Mouse (Mus musculus) MEL (cell line): ENCODE data around the gene Cmss1. TPM values are rescaled to one million over a fixed set of nuclear protein-coding genes. Genes with fewer than 3 reads are reported as not detected.

Experiments used
- DNase-seq: peaks from one replicate; pipeline ENCODE4 v3.0.0; 2011; ENCODE audit warnings: low read depth, low spot score
- H3K27ac ChIP-seq: 2 replicates; pipeline ENCODE4 v1.5.1; 2012; ENCODE audit warnings: low read depth, mild to moderate bottlenecking, control low read depth, low read length, moderate library complexity; ENCODE audit not compliant: control insufficient read depth
- H3K27me3 ChIP-seq, 2 experiments: fragments of 150-350 bp in 1 of 2; sonication (generic) in 1 of 2; 2 replicates each; pipeline ENCODE4 v1.6.1; 2012; ENCODE audit warnings: low read length in 2 of 2, mild to moderate bottlenecking in 2 of 2, improper control_type of control experiment in 1 of 2, moderate library complexity in 1 of 2; ENCODE audit not compliant: insufficient read depth in 2 of 2, control insufficient read depth in 1 of 2
- H3K36me3 ChIP-seq, 2 experiments: 2 replicates each; pipeline ENCODE4 v1.6.1; 2012 to 2014; ENCODE audit warnings: low read length in 2 of 2, improper control_type of control experiment in 1 of 2, inconsistent platforms in 1 of 2, mild to moderate bottlenecking in 1 of 2; ENCODE audit not compliant: insufficient read depth in 2 of 2, control insufficient read depth in 1 of 2
- H3K4me1 ChIP-seq, 2 experiments: fragments of 150-350 bp in 1 of 2; sonication (generic) in 1 of 2; 2 replicates each; pipeline ENCODE4 v1.6.1; 2012; ENCODE audit warnings: low read length in 2 of 2, improper control_type of control experiment in 1 of 2, mild to moderate bottlenecking in 1 of 2; ENCODE audit not compliant: insufficient read depth in 2 of 2, control insufficient read depth in 1 of 2
- H3K4me3 ChIP-seq, 2 experiments: fragments of 150-350 bp in 1 of 2; sonication (generic) in 1 of 2; 2 replicates each; pipeline ENCODE4 v1.5.1; 2012; ENCODE audit warnings: low read depth in 2 of 2, low read length in 2 of 2, mild to moderate bottlenecking in 2 of 2, moderate library complexity in 2 of 2, control low read depth in 1 of 2, improper control_type of control experiment in 1 of 2; ENCODE audit not compliant: control insufficient read depth in 1 of 2, insufficient read depth in 1 of 2
- H3K79me2 ChIP-seq: 2 replicates; pipeline ENCODE4 v1.6.1; 2012; ENCODE audit warnings: mild to moderate bottlenecking, low read length, moderate library complexity; ENCODE audit not compliant: control insufficient read depth, poor library complexity, insufficient read depth
- H3K9ac ChIP-seq: 2 replicates; pipeline ENCODE4 v1.6.1; 2012; ENCODE audit warnings: low read depth, mild to moderate bottlenecking, control low read depth, low read length, moderate library complexity; ENCODE audit not compliant: control insufficient read depth, poor library complexity, severe bottlenecking
- H3K9me3 ChIP-seq: fragments of 150-350 bp; sonication (generic); replicated peaks from 2 replicates; pipeline ENCODE4 v1.6.1; 2012; ENCODE audit warnings: mild to moderate bottlenecking, low read length, improper control_type of control experiment, moderate library complexity; ENCODE audit not compliant: insufficient read depth
- CHD2 ChIP-seq: IDR thresholded peaks from 2 replicates; pipeline ENCODE4 v1.6.1; 2011; ENCODE audit warnings: low read length, improper control_type of control experiment
- E2F4 ChIP-seq: IDR thresholded peaks from 2 replicates; pipeline ENCODE4 v1.6.1; 2011; ENCODE audit warnings: low read depth, low read length, improper control_type of control experiment, borderline replicate concordance
- ELF1 ChIP-seq: IDR thresholded peaks from 2 replicates; pipeline ENCODE4 v1.6.1; 2014; ENCODE audit warnings: low read depth, mild to moderate bottlenecking, inconsistent platforms, low read length, improper control_type of control experiment, moderate library complexity
- EP300 ChIP-seq, 2 experiments: IDR thresholded peaks; 2 replicates each; pipeline ENCODE4 v1.6.1; 2011; ENCODE audit warnings: improper control_type of control experiment in 2 of 2, low read length in 2 of 2, low read depth in 1 of 2, mild to moderate bottlenecking in 1 of 2
- ETS1 ChIP-seq: IDR thresholded peaks from 2 replicates; pipeline ENCODE4 v1.6.1; 2012; ENCODE audit warnings: low read depth, mild to moderate bottlenecking, inconsistent platforms, low read length, improper control_type of control experiment, moderate library complexity
- GATA1 ChIP-seq: IDR thresholded peaks from 2 replicates; pipeline ENCODE4 v1.6.1; 2011; ENCODE audit warnings: low read depth, low read length, improper control_type of control experiment
- HCFC1 ChIP-seq: IDR thresholded peaks from 2 replicates; pipeline ENCODE4 v1.6.1; 2012; ENCODE audit warnings: low read depth, mild to moderate bottlenecking, inconsistent platforms, low read length, improper control_type of control experiment, moderate library complexity
- JUND ChIP-seq: IDR thresholded peaks from 2 replicates; pipeline ENCODE4 v1.6.1; 2011; ENCODE audit warnings: low read depth, mild to moderate bottlenecking, improper control_type of control experiment, low read length
- MAFK ChIP-seq: IDR thresholded peaks from 2 replicates; pipeline ENCODE4 v1.6.1; 2011; ENCODE audit warnings: low read depth, mild to moderate bottlenecking, low read length, improper control_type of control experiment, borderline replicate concordance
- MAX ChIP-seq: IDR thresholded peaks from 2 replicates; pipeline ENCODE4 v1.6.1; 2011; ENCODE audit warnings: low read length, improper control_type of control experiment
- MAZ ChIP-seq: IDR thresholded peaks from 2 replicates; pipeline ENCODE4 v1.6.1; 2012; ENCODE audit warnings: low read depth, mild to moderate bottlenecking, inconsistent platforms, low read length, improper control_type of control experiment
- MEF2A ChIP-seq: IDR thresholded peaks from 2 replicates; pipeline ENCODE4 v1.6.1; 2014; ENCODE audit warnings: low read depth, mild to moderate bottlenecking, inconsistent platforms, low read length, improper control_type of control experiment; ENCODE audit not compliant: poor library complexity, insufficient replicate concordance, severe bottlenecking; ENCODE audit errors: extremely low read depth
- MXI1 ChIP-seq: IDR thresholded peaks from 2 replicates; pipeline ENCODE4 v1.6.1; 2011; ENCODE audit warnings: mild to moderate bottlenecking, low read depth, low read length, improper control_type of control experiment
- MYB ChIP-seq: IDR thresholded peaks from 2 replicates; pipeline ENCODE4 v1.6.1; 2011; ENCODE audit warnings: mild to moderate bottlenecking, low read depth, low read length, improper control_type of control experiment
- MYC ChIP-seq: IDR thresholded peaks from 2 replicates; pipeline ENCODE4 v1.6.1; 2011; ENCODE audit warnings: low read depth, mild to moderate bottlenecking, low read length, improper control_type of control experiment, moderate library complexity
- NRF1 ChIP-seq: IDR thresholded peaks from 2 replicates; pipeline ENCODE4 v1.6.1; 2014; ENCODE audit warnings: low read depth, mild to moderate bottlenecking, inconsistent platforms, low read length, improper control_type of control experiment, moderate library complexity; ENCODE audit not compliant: poor library complexity, insufficient read depth, severe bottlenecking
- POLR2AphosphoS2 ChIP-seq: IDR thresholded peaks from 2 replicates; pipeline ENCODE4 v1.6.1; 2011; ENCODE audit warnings: low read length, improper control_type of control experiment
- POLR2AphosphoS5 ChIP-seq: IDR thresholded peaks from 2 replicates; pipeline ENCODE4 v1.6.1; 2012; ENCODE audit warnings: low read depth, borderline replicate concordance, mild to moderate bottlenecking, inconsistent platforms, low read length, moderate library complexity, mixed read lengths
- RAD21 ChIP-seq: IDR thresholded peaks from 2 replicates; pipeline ENCODE4 v1.6.1; 2011; ENCODE audit warnings: mild to moderate bottlenecking, low read depth, low read length, improper control_type of control experiment
- TBP ChIP-seq: IDR thresholded peaks from 2 replicates; pipeline ENCODE4 v1.8.0; 2011; ENCODE audit warnings: low read depth, low read length, improper control_type of control experiment
- TCF12 ChIP-seq: IDR thresholded peaks from 2 replicates; pipeline ENCODE4 v1.6.1; 2014; ENCODE audit warnings: low read depth, mild to moderate bottlenecking, inconsistent platforms, low read length, improper control_type of control experiment, moderate library complexity
- USF2 ChIP-seq, 2 experiments: IDR thresholded peaks; 2 replicates each; pipeline ENCODE4 v1.6.1; 2011 to 2012; ENCODE audit warnings: improper control_type of control experiment in 2 of 2, low read length in 2 of 2, borderline replicate concordance in 1 of 2, inconsistent platforms in 1 of 2, low read depth in 1 of 2, mild to moderate bottlenecking in 1 of 2; ENCODE audit not compliant: insufficient read depth in 1 of 2
- ZC3H11A ChIP-seq: IDR thresholded peaks from 2 replicates; pipeline ENCODE4 v1.6.1; 2012; ENCODE audit warnings: low read depth, mild to moderate bottlenecking, inconsistent platforms, low read length, improper control_type of control experiment
- ZKSCAN1 ChIP-seq: IDR thresholded peaks from 2 replicates; pipeline ENCODE4 v1.6.1; 2012; ENCODE audit warnings: low read depth, mild to moderate bottlenecking, inconsistent platforms, low read length, improper control_type of control experiment, moderate library complexity
- ZMIZ1 ChIP-seq: IDR thresholded peaks from 2 replicates; pipeline ENCODE4 v1.6.1; 2012; ENCODE audit warnings: low read depth, mild to moderate bottlenecking, inconsistent platforms, low read length, improper control_type of control experiment, moderate library complexity
- ZNF384 ChIP-seq: IDR thresholded peaks from 2 replicates; pipeline ENCODE4 v1.6.1; 2012; ENCODE audit warnings: low read depth, mild to moderate bottlenecking, inconsistent platforms, low read length, improper control_type of control experiment
- polyA plus RNA-seq, 2 experiments: library from polyadenylated mRNA; stranded (reverse) in 1 of 2; unstranded in 1 of 2; fragments of >175 nt in 1 of 2; fragments of >200 nt in 1 of 2; gene quantifications; 2 replicates each; pipeline versions ENCODE4 v1.2.1 to v1.2.4; 2012; ENCODE audit warnings: low replicate concordance in 2 of 2, low read depth in 1 of 2; ENCODE audit not compliant: insufficient read length in 2 of 2, insufficient read depth in 1 of 2, missing spikeins in 1 of 2
- total RNA-seq: library from RNA; depleted of rRNA; stranded (reverse); fragments of 300-350 nt; gene quantifications from 2 replicates; pipeline ENCODE4 v1.2.3, GENCODE M21; 2012

Gene Cmss1
- total and polyA plus RNA-seq, 3 experiments, result 80.9 to 94.7 TPM; not detected in 1

GRCm38 (mm10) chr16:57281417-57281816 lies 325.2 kb downstream of the Cmss1 start:
- H3K4me3 ChIP-seq, result no peak overlapping the region
- TF ChIP-seq POLR2AphosphoS2 (no peak), ZKSCAN1 (no peak), JUND (no peak), TBP (no peak), TCF12 (no peak), MXI1 (no peak), GATA1 (no peak), ZC3H11A (no peak), NRF1 (no peak)
- TF ChIP-seq, all 39 proteins: peak for 0
- peaks cover 0 to 13% of the 10 kb centered on the region in 2 experiments; a peak in 2 of 4 replicates for H3K36me3 ChIP-seq

GRCm38 (mm10) chr16:57280221-57281217 lies 326.1 kb downstream of the Cmss1 start:
- Histone ChIP-seq H3K9ac (peak overlapping the region; percentile 92), H3K4me1 (peaks cover 0 to 15% of the 10 kb centered on the region in 2 experiments; a peak in 3 of 4 replicates), H3K27ac (peak overlapping the region; percentile 98), H3K79me2 (peaks cover 6% of the 10 kb centered on the region; the same call in 1 of the 2 replicates), H3K27me3 (no peaks in the 10 kb centered on the region), H3K4me3 (peak overlapping the region; percentile 55 to 61), H3K9me3 (no peaks in the 10 kb centered on the region), H3K36me3 (peaks cover 0 to 13% of the 10 kb centered on the region in 2 experiments; a peak in 2 of 4 replicates)
- DNase-seq, result peak; percentile 96
- TF ChIP-seq MAFK, result no peak
- TF ChIP-seq ELF1, result no peak; the same call in 1 of the 2 replicates
- no peak for TF ChIP-seq TCF12
- no peak for TF ChIP-seq E2F4
- TF ChIP-seq JUND, result no peak
- TF ChIP-seq MAZ, result no peak
- TF ChIP-seq ZMIZ1, result peak; percentile 87
- no peak for TF ChIP-seq MYB
- TF ChIP-seq POLR2AphosphoS5, result peak; percentile 23; the same call in 1 of the 2 replicates
- TF ChIP-seq NRF1, result peak; percentile 91
- peak; percentile 95 for TF ChIP-seq MAX
- TF ChIP-seq USF2 (IDR thresholded peaks at IDR 0.05; ENCODE audit: borderline replicate concordance in 1 of 2, insufficient read depth in 1 of 2, low read depth in 1 of 2, low read length in 2 of 2), result no peak
- no peak for TF ChIP-seq MEF2A
- TF ChIP-seq POLR2AphosphoS2, result peak; percentile 93
- TF ChIP-seq MXI1, result peak; percentile 63; the same call in 1 of the 2 replicates
- no peak for TF ChIP-seq ZC3H11A
- TF ChIP-seq HCFC1, result peak; percentile 69
- peak; percentile 54 for TF ChIP-seq ZNF384
- TF ChIP-seq RAD21, result no peak
- peak in 1 of 2 experiments; percentile 2; a peak in 2 of 4 replicates for TF ChIP-seq EP300 (IDR thresholded peaks at IDR 0.05; ENCODE audit: low read depth in 1 of 2, low read length in 2 of 2)
- peak; percentile 98 for TF ChIP-seq MYC
- TF ChIP-seq ETS1, result peak; percentile 6; the same call in 1 of the 2 replicates
- TF ChIP-seq CHD2, result no peak

More at GRCm38 (mm10) chr16:57281417-57281816, 325.2 kb downstream of the Cmss1 start:
- no peaks in the 10 kb centered on the region for H3K27me3 ChIP-seq
- H3K27ac ChIP-seq, result no peak overlapping the region
- H3K79me2 ChIP-seq, result peaks cover 6% of the 10 kb centered on the region; the same call in 1 of the 2 replicates
- DNase-seq, result no peak
- H3K9ac ChIP-seq, result no peak overlapping the region
- peaks cover 0 to 15% of the 10 kb centered on the region in 2 experiments; a peak in 3 of 4 replicates for H3K4me1 ChIP-seq
- H3K9me3 ChIP-seq, result no peaks in the 10 kb centered on the region
